Mouse (Mus musculus) ES-Bruce4 (cell line): ENCODE data around the gene Tbc1d32.

Source experiments
- CTCF ChIP-seq: IDR thresholded peaks from one replicate; pipeline ENCODE4 v1.8.1; 2011; ENCODE audit warnings: low read depth, low read length
- POLR2A ChIP-seq: IDR thresholded peaks from one replicate; pipeline ENCODE4 v1.8.1; 2011; ENCODE audit warnings: low read length; ENCODE audit not compliant: insufficient read depth

- no peak for TF ChIP-seq POLR2A
- TF ChIP-seq CTCF = no peak
Observed at GRCm38 (mm10) chr10:56115636-56116180, 112.8 kb downstream of the Tbc1d32 start.
